Mouse (Mus musculus) layer of hippocampus, adult 9-11 months (tissue): ENCODE measurements around the gene Actn4.

ENCODE experiments used
- DNase-seq: peaks from one replicate; pipeline ENCODE4 v3.0.0; 2022

Actn4 gene

DNA sequence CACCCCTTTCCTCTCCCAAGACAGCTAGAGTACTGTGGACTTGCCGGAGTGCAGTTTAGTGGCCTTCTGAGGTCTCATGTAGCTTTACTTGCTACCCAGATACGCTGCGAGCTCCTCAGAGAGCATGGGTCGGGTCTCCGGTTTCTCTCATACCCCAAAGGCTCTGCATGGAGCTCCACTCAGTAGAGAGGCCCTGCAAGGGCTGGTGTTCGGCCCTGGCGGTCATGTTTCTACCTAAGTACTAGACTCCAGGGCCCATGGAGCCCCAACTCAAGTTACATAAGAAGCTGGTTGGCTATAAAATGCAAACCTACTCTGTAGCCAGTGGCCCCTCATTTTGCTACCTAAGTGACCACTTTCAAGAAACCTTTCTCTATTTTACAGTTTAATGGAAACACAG lies 13.4 kb downstream of the Actn4 start:
- no peak for DNase-seq

DNA sequence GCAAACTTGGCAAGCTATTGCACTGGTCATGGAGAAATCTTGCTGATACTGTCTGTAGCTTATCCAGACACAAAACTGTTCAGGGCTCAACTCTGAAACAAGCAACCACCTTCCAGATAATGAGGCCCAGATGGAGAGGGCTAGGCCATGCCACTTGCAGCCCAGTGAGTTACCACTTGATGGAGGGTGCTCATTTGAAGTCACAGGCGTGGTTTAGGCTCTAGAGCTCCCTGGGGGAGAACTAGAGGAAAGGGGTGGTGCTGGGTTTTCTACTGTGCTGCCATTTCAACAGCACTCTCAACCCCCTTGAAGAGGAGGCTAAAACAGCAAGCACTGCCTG lies 15.9 kb downstream of the Actn4 start:
- DNase-seq, result no peak

DNA sequence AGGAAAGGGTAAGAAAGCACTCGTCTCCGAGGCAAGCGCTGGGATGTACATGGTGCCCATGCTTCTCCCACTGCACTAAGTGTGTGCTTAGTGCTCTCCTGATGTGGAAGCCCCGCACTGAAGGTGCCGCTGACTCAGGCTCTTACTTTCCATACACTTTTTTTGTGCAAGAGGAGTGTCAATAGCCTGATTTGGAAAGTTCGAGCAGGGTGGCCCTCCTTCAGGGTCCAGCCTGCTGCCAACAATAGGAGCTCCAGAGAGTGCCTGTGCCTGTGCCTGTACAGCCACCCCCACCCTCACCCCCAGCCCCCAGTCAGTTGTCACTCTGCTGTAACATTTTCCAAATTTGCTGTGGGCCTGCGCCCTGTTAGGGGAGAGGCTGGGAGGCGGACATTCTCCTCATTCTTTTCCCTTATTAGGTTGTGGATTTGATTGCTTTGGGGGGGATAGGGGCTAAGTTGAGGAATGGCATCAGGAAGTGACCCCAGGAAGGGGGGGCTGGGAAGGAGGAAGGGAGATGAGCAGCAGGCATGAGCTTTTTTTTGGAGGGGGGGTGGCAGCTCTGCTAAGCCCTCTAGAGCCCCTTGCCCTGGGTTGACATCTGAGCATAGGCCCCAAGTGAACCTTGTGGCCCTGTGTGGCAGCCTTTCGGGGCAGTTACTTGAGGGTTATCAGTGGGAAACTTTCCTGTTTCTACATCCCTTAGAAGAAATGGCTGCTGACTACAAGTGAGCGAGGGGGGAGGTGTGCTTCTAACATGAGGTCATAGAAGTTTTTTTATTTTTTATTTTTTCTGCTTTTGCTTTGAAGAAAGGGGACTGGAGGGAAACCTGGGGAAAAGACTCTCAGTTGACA lies 16.5 kb downstream of the Actn4 start:
- no peak for DNase-seq

DNA sequence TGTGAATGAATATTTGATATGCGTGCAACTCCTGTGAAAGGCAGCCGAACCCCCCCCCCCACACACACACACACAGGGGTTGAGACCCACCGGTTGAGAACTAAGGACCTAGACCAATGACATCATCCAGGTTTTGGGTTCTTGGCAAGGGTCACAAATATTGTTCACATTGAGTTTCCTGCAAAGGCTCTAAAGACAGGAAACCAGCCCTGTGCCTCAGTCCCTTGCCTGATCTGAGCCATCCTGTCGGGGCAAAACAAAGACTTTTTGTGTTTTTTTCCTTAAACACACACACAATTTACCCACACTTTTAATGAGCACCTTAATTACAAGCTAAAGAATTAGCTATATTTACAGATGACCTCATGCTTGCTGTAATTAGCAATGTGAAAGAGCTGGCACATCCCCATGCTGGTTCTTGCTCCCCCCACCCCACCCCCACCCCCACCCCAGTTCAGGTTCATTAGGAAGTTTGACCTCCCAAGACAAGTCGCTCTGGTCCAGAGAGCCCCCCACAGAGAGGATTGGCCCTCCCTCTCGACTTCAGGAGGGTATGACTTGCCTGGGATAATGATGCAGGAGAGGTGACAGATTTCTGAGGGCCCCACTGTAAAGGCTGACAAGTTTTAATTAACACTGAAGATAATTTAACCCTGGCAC lies 17.3 kb downstream of the Actn4 start:
- no peak for DNase-seq

DNA sequence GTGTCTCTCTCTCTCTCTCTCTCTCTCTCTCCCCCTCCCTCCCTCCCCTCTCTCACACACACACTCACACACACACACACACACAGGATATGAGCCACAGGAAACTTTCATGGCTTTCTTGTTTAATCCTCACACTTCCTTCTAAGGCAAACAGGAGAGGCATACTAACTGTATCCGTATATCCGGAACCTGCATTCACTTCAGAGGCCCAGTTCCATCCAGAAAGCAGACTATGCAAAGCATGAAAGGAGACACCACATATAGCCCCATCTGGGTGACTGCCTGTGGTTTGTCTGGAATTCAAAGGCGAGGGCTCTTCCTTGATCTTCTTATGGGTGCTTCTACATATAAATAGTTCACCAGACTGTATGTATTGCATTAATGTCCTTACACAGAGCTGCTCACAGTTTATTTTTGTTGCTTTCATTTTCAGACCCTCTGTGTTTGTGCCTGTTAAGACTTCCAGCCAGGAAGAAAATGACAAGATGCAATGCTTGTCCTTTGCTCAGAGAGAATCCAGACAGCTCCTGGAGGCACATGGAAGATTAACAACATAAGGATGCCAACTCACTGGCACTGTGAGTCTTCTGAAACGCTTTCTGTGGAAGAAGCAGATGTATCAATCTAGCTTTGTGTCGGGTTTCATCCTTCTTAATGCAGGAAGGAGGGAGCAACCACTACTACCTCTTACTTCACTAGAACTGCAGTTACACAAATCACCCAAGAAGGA lies 18.5 kb downstream of the Actn4 start:
- no peak for DNase-seq

DNA sequence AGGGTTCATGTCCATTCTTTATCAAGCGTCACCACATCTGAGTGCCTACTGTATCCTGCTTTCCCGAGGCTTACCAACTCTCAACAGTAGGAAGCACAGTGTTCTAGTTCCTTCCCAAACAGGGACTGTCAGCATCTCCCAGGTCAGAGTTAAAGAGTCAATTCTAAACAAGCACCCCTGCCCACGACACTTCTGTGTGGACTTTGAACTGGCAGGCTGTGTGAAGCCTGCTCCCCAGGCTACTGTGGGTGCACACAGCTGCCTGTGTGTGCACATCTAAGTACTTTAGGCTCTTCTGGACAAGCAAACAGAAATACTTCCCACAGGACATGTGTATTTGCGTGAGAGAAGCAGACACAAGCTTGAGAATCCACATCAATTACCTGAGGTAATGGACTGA lies 20.6 kb downstream of the Actn4 start:
- no peak for DNase-seq

DNA sequence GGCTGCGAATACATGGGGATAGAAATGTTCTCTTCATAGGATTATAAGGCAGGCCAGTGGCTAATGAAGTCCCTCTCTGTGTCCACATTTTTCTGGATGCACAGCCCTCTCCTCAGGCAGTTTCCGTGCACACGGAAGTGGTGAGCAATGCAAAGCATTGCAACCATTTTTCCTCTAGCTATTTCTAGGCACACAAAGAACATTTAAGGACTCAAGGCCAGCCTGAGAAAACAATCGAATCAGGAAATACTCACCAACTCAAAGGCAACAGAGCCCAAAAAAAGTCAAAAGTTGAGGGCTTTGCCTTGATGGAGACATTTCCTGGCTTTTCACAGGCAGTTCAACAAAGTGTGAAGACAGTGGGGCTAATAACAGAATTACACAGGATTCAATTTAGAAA lies 21.0 kb downstream of the Actn4 start:
- DNase-seq, result no peak

DNA sequence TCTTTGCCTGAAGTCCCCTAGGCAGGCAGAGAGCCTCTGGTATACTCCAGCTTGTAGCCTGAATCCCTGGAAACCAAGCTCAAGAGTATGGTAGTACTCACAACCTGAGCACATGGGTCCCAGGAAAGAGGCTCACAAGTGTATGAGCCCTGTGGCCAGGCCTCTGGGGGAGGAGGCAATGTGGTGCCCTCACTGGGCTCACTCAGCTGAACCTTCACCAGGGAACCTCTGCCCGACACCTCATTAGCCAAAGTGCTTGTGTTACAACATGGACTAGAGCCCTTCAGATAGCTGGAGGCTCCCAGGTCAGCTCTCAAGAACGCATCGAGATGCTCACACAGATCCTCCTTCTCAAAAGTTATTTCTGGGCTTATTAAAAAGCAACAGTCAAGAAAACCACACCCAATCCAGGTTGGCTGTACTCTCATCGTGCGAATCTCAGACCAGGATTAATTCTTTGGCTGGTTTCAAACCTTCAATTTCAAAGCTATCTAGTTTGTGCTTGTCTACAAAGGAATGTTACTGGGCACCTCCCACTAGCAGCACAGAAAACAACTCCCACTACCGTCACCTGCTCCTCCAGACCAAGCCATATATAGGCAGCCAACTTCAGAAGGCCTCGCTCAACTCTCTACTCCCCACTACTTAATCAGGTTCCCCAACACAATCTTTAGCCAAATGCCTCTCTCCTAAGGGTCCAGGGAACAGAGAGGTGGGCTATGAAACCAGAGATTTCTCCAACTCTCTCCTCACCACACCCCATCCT lies 22.5 kb downstream of the Actn4 start:
- no peak for DNase-seq

DNA sequence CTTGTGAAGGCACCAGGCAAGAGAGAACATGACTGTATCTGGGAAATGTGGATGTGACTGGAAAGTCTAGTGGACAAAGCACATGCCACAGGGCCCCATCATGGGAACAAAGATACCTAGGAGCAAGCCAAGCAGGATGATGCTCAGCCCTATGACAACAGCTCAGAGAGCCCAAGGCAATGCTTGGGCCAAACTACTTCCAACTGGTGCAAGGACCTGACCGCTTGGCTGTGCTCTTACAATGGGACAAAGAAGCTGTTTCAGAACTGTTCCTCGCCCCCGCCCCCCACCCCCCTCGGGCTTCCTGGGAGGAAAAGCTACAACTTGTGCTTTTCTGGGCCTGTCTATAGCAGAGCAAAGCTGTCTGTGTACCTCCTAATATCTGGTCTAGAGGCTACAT lies 23.5 kb downstream of the Actn4 start:
- DNase-seq, result no peak

DNA sequence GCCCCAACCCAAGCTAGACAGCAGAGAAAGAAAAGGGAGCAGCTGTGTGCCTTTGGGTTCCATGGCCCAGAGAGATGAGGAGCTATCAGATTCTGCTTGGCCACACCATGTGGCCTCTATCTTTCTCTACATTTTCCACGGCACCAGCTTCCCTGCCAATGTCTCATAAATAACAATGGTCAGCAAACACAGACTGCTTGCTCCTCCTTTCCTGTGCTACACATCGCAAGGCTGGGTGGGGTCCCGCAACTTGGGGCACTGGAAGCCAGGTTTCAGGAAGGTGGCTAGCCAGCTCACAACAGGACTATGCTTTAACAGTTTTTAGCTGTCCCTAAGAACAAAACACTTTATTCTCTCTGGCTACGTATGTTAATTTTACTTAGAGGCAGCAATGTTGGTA lies 25.4 kb downstream of the Actn4 start:
- DNase-seq, result no peak

DNA sequence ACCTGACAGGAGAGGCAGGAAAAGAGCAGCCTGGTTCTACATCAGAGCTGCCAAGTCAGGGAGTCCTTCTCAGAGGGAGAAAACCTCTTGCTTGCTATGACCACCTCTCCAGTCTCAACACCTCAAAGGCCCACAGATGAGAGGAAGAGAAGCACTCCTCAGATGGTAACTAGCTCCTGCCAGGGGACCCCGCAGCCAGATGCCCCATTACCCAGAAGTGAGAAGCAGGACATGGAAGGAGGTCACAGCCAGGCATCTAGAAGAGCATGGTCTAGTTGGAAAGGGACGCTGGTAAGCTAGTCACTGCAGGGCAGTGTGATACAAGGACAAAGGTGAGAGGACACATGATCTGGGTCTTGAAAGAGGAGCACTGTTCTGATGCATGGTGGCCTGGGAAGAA lies 28.3 kb downstream of the Actn4 start:
- no peak for DNase-seq

DNA sequence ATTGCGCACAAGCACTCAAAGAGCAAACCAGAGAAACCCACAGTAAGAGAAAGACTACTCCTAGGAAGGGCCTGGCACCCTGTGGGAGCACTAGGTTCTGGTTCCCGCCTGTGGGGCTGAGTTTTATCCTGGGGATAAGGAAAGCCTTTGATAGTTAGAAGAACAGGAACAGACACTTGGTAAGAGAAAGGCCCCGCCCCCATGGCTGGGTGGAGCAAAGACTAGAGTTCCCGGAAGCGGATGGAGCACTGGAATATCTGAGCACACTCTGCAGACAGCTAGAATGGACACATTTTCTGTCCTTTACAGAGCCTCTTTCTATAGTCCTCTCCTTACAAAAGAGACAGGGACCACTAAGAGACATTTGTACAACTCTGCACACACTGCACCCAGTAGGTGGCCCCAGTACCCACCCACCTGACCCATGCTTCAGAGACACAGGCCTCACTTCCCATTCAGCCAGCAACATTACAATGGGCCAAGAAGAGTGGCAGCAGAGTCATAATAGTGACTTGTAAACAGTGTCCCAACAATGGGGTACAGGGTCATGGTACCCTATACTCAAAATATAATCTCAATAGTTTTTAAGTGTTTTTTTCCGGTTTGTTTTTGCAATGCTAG lies 29.6 kb downstream of the Actn4 start:
- no peak for DNase-seq

DNA sequence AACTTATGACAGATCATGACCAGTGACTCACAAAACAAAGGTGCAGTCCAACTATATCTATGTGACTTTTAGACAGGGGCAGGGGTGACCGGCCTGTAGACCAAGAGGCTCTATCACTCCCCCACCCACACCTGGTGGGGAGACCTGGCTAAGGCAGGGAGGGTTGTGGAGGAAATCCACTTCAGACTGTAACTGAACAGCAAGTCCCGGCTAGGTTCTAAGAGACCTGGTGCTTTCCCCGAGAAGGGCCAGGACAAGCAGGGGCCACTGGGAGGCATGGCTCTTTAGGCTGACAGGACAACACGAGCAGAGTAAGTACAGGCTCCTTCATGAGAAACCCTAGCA lies 30.5 kb downstream of the Actn4 start:
- no peak for DNase-seq

DNA sequence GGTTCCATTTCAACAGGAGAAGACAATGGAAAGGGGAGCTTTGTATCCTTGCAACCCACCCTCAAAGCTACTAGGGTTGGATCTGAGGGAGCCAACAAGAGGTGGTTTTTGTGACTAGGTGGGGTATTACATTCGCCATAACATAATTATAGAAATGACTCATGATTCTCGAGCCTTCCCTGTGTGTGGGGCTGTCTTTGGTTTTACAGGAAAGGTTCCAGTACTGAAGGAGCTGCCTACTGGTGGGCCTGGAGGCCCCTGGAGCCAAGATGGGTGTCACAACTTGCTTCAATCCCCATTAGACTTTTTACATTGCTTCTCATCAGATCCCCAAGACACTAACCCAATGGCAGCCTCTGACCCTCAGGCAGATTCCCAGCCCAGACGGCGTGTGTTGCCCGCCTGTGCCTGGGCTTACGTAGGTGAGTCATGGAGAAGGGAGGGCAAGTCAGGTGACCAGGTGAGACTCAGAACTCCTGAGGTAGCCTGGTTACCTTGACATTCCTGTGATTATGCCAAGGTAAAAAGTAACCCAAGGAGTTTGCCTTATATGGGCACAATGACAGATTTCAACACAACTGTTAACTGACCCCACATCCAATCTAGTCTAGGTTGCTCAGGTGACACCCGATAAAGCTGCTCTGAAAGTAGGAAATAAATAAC lies 31.0 kb downstream of the Actn4 start:
- DNase-seq, result no peak

DNA sequence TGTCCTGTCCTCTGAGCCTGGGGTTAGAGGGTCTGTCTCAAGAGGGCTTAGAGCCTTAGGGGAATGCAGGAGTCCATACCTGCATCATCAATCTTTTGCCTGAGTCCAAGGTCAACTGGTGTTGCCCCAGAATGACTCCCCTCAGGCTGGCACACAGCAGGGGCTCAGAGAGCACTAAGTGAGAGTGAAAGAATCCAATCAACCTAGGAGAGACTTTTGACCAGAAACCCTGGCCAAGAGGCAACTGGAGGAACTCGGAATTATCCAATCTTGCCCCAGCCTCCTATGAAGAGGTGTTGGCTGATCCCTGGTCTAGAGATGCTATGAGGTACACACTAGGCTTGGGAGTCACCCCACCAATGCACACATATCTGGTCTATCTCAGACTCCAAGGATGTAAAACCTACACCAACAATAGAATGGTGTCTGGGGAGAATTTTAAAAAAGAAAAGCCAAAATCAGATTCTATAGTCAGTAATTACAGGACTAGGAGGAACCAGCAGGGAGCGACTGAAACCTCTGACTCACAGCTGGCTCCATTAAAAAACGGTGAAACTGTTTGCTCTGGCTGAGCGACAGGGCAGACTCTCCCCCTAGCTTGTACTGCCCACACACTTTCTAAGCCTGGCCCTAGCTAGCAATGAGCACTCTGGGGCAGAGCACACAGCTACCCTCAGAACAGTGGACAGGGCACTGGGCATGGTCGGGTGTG lies 31.7 kb downstream of the Actn4 start:
- DNase-seq, result no peak

DNA sequence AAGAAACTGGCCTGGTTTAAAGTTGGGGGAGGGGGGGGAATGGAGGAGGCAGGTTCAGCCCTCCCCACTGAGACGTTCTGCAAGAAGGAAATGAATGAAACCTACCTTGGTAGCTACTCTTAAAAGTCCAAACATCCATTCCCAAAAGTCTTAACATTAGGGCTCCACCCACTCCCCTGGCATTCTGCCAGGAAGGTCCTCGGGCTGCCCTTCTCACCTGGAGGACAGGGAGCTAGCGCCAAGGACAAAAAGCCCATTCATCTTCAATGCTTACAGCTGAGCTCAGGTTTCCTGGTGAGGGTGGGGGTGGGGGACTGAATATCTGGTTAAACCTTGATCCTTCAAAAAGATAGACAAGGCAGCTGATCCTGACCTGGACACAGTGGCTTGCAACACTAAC lies 32.8 kb downstream of the Actn4 start:
- no peak for DNase-seq

DNA sequence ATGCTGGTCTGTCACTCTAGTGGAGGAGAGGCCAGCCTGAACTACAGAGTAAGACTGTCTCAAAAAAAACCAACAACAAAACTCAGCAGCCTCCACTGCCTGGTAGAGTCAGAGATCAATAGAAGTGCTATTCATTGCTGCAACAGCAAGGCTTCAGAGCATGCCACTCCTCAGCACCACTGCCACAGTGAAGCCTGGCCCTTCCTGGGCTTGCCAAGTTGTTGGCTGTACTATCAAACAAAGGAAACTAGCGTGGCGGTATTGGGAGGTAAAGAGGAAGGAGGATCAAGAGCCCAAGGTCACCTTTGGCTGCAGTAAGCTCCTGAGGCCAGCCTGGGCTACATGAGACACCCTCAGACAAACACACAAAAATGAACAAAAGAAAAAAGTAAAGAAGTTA lies 36.0 kb downstream of the Actn4 start:
- DNase-seq, result no peak

DNA sequence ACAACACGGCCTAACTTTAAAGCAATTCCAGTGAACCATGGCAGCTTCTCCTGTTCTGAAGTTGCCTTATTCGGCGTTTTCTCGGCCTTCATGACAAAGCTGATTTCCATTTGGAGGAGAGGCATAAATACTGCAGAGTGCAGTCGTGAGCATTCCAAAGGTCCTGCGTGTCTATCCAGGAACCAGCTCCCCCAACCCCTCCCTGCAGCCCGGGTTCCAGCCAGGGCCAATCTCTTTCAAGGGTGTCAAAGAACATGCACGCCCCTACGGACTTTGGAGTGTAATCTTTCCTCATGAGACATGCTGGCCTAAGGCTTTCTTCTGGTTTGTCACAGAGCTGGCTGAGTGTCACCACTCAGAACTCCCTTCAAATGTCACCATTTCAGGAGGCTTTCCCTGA lies 36.8 kb downstream of the Actn4 start:
- DNase-seq, result no peak

DNA sequence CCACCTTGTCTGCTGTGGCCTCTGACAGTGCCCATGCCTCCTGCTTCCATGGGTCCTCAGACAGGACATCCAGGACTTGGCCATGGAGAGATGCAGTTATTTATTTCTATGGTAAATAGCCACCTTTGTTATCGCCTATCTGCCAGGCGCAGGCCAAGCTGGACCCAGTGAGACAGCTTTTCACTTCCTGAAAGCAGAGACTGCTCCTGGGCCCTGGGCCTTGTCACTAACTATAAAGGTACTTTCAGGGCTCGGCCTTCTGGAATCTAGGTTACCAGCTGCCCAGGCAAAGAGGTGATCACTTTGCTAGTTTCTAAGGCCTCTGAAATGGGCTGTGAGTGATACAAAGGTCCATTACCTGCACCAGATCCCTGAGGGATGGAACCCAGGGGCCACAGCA lies 37.3 kb downstream of the Actn4 start:
- DNase-seq, result no peak

DNA sequence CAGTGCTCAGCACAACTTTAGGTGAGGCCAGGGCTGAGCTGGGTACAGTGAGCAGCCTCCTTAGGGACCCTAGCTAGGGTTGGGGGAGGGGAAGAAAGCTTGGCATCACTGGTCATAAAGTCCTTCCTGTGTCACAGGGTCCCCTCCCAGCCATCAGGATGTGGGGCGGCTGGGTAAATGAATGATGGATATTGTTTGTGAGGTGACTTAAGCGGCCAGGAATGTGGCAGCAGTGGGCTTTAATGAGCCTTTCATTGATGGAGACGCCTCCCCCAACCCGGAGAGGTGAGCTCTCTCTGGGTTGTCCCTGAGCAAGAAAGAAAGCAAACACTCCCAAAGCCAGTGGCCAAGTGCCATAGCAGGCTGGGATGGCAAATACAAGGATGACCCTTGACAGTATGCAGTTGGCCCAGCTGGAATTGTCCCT lies 38.3 kb downstream of the Actn4 start:
- DNase-seq, result no peak

DNA sequence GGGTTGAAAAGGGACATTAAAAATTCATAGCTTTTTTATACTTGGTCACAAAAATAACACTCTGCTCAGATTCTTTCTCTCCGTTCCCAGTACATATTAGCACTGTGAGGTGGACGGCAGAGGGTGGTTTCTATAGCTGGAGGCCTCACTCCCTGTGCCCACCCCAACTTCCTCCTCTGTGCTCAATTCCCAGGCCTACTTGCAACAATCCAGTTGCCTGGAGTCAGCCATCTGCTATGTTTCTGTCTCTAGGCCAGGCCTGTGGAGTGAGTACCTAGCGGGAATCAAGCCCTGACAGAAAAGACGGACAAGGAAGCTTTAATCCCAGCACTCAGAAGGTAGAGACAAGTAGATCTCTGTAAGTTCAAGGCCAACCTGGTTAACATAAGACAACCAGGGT lies 39.5 kb downstream of the Actn4 start:
- no peak for DNase-seq
